Mouse (Mus musculus) adrenal gland, postnatal 0 days (tissue): ENCODE data around the gene Thumpd1. TPM values are rescaled to one million over a fixed set of nuclear protein-coding genes. Genes with fewer than 3 reads are reported as not detected.

ENCODE experiments used
- polyA plus RNA-seq: library from polyadenylated mRNA; unstranded; fragments of >200 nt; fragmentation: Nextera tagmentation; extraction: Ambion mirVana; gene quantifications from 2 replicates; pipeline ENCODE4 v1.2.1, GENCODE M21; 2015

Gene Thumpd1
- polyA plus RNA-seq = 30.5 and 41.7 TPM in 2 replicates

GRCm38 (mm10) chr7:119720253-119720946 lies at the start of gene Thumpd1:
Gene Thumpd1 (minus strand): TSS chr7:119720798.

GRCm38 (mm10) chr7:119760527-119760951 lies 39.9 kb upstream of the Thumpd1 start, which contains the start of gene Acsm3:
Gene Acsm3 (plus strand): TSS chr7:119760923.

GRCm38 (mm10) chr7:119689726-119690125 lies 30.9 kb downstream of the Thumpd1 start, which contains the start of gene Acsm4:
Gene Acsm4 (plus strand): TSS chr7:119690026.

Other genes starting within 250 kb of the Thumpd1 start
- not detected in 2 replicates for gene Umod, start 241.5 kb downstream of the Thumpd1 start, polyA plus RNA-seq
- gene Acsm5, start 201.3 kb downstream of the Thumpd1 start, polyA plus RNA-seq = 0.29 and 0.36 TPM in 2 replicates
- gene Pdilt, start 197.3 kb downstream of the Thumpd1 start, polyA plus RNA-seq = not detected in 2 replicates
- gene Acsm2, start 166.5 kb downstream of the Thumpd1 start, polyA plus RNA-seq = 0.02 and 0.48 TPM in 2 replicates
- gene Acsm1, start 113.8 kb downstream of the Thumpd1 start, polyA plus RNA-seq = 1.2 and 1.4 TPM in 2 replicates
- not detected in 2 replicates for gene Acsm4, start 30.8 kb downstream of the Thumpd1 start, polyA plus RNA-seq
- gene Acsm3, start 40.1 kb upstream of the Thumpd1 start, polyA plus RNA-seq = 4.2 and 9.9 TPM in 2 replicates
- 7.3 and 10.2 TPM in 2 replicates for gene Rexo5, start 73.2 kb upstream of the Thumpd1 start, polyA plus RNA-seq
- 8.0 and 12.4 TPM in 2 replicates for gene Eri2, start 73.3 kb upstream of the Thumpd1 start, polyA plus RNA-seq
- gene Lyrm1, start 175.1 kb upstream of the Thumpd1 start, polyA plus RNA-seq = 11.8 and 13.8 TPM in 2 replicates
- gene Dcun1d3, start 175.5 kb upstream of the Thumpd1 start, polyA plus RNA-seq = 5.4 and 6.3 TPM in 2 replicates